Mouse (Mus musculus): ENCODE data around the gene Notch2.

- TF ChIP-seq EP300 (IDR thresholded peaks at IDR 0.05) (no peak), CTCF (IDR thresholded peaks at IDR 0.05) (no peak)
Measured at GRCm38 (mm10) chr3:98003558-98003957, 9.8 kb upstream of the Notch2 start.

Measured in lung, postnatal 0 days (tissue).